Mouse (Mus musculus) c-Kit-negative CD71-positive TER-119-positive erythroid progenitor cells, embryonic 14.5 days (primary cell): ENCODE results near the gene Bad.

Experiments
- DNase-seq: peaks from one replicate; pipeline ENCODE4 v3.0.0-alpha.2; 2013; ENCODE audit warnings: low read depth, low spot score

Gene Bad

DNA sequence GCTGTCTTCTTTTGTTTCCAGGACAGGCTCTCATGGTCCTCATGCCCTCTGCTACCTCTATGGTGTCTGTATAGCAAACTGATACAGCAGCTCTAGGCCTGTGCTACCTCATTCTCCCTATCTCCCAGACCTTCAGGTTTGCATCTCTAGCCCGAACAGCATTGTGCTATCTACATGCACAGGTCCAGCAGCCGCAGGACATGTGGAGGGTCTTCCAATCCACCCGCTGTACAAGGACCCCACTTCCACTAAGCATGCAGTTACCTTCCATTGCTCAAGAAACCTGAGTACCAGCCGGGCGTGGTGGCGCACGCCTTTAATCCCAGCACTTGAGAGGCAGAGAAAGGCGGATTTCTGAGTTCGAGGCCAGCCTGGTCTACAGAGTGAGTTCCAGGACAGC is 27.1 kb upstream of the Bad start:
- no peak for DNase-seq

- DNase-seq, result no peak
These were observed 26.4 kb upstream of the Bad start for GRCm38 (mm10) chr19:6915276-6915675.

DNA sequence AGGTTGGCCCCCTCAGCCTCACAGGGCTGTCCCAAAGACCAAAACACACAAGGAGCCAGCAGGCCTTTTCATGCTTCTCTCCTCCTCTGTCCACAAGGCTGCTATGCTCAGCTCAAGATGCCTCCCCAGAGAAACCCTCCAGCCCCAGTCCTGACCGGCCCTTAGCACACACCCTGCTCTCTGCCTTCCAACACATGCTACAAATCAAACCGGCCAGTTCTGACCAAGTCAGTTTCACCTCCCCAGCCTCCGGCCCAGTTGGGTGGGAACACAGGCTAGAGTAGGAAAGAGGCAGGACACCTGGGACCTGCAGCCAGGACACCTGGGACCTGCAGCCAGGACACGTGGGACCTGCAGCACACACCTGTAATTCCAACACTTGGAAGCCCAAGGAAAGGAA is 25.2 kb upstream of the Bad start:
- DNase-seq, result no peak

GRCm38 (mm10) chr19:6918321-6918720 is 23.3 kb upstream of the Bad start:
- no peak for DNase-seq

- no peak for DNase-seq
These were observed 22.2 kb upstream of the Bad start for GRCm38 (mm10) chr19:6919431-6919830.

DNA sequence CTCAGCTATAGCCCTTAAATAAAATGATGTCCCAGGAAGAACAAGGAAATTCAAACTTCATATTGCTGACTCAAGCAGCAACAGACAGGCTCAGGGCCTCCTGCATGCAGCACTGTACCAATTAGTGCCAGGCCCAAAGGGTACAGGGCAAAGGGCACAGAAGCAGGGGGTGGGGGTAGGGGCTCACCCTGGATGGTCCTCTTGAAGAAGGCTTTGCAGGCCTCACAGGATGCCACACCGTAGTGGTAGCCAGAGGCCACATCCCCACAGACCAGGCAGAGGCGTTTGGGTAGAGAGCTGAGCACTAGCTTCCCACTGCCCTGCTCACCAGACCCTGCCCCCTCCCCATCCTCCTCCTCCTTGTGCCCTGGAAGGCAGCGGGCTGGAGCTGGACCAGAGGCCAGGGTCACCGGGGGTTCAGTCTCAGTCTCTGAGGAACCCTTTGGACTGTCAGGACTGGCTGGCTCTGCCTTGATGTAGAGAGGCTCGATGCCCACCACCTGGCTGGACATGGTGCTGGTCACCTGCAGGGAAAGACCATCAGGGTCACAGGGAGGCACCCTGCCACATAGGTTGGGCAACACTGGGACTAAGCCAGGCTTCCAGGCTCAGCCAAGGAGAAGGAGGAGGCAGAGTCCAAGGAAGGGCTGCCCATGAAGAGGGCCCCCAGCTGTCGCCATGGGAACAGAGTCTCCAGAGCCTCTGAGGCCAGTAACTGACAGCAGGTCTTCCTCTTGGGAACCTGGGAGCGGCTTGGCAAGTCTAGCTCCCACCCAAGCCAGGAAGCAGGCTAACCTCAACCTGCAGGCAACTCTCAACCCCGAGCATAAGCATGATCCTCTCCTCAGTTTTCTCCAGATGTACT is 21.6 kb upstream of the Bad start:
- DNase-seq, result no peak

DNA sequence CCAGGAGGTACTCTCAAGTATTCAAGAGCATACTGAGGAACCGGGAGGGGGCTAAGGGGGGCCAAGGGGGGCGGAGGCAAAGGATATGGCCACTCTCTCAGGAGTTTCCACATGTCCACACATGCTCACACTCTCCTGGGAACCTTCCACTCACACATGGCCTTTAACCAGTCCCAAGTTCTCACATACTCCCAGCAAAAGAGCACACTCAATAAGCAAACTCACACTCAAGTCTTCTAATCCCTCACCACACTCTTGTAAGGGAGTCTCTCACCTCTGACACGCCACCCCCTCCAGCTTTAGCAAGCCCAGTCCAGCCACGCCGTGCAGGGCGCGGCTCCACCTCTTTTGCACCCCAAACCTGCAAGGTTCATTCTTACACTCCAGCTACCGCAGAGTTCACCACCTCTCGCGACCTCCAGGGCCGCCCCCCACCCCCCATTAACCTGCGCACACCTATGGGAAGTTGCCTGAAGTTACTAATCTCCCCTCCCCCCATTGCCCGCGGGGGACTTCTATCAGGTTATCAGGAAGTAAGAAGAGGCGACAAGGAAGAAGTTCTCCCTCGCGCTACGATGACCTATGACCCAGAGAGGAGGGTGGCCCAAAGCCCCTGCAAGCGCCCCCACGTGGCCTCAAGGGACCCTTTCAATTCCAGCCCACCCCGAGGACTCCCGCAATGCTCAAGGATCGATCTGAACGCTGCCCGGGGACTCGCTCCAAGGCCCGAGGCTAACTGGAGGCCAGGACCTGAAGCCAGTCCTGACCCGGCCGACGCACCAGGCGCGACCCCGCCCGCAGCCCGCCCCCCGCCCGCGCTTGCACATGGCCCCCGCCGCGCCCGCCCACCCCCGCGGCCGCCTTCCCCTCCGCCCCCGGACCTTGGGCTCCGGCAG is 20.7 kb upstream of the Bad start:
- no peak for DNase-seq

DNA sequence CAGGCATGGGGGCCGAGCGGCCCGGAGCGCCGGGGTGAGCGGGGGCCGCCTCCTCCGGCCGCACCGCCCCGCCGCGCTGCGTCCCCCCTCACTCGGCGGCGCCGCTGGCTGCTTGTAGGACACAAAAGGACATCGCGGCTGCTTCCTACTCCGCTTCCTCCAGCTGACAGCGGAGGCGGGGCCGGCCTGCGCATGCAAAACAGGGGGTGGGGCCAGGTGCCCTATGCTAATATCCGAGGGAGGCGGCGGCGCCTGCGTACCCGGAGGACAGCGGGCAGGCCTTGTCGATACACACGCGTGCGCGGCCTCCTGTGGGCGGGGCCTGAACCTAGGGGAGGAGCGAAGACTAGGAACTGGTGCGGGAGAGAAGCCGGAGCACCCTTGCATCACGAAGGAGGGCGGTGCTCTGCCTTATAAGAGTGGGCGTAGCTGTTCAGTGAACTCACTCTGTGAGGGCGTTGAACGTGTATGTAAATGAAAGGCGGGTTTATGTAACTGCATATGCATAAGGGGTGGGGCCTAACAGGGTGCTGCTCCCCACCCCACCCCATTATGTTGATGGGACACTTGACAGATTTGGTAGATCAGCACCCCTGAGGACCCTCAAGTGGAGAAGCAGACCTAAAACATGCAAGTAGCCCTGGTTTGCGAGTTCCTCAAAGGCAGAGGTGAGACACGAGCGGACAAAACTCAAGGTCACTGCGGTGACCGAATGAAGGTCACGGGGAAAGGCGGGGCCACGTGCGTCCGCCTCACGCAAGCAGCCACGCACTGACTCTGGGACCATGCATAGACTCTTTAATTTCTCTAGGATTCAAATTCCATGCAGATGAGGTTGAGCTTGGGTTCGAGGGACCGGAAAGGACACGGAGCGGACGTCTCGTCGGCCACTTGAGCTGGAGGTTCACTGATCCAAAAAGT is 19.8 kb upstream of the Bad start, which contains the start of gene Esrra:
Gene Esrra (minus strand): TSS at position 167 of the 921 bp plus-strand sequence.
- peak; percentile 99 for DNase-seq

DNA sequence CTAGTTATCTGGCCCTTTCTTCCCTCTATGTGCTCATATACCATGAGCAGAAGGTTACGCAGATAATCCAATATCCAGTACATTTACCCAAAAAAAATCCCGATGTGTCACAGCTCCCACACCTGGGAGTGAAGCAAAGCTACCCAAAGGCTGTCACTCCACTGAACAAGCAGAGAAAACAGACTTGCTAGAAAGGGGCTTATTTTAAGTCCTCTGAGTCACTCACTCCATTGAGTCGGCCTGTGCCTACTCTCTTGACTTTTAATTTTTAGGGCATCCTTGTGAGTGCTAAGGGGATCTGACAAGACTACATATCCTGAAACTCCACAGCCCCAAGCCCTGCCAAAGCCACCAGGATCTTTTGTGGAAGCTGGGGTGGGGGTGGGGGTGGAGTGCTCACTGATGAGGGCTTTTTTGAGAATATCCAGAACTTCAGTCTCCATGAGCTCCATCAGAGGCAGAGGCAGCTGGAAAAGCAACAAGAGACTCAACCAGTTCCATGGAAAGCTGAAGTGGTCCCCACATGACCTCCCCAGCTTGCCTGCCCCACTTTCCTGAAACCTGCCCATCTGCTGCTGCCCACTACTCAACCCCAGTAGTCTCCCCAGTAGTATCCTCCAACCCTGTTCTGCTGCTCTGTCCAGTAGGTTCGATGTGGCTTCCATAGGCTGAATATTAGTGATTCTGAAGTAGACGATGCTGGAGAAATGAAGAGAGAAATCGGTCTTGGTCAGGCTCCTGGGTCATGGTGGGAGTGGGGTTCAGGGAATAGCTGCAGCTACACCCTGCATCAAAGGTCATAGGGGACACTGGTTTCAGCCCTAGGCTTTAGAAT is 18.5 kb upstream of the Bad start:
- DNase-seq, result no peak

GRCm38 (mm10) chr19:6924461-6925306 is 17.0 kb upstream of the Bad start:
- no peak for DNase-seq

- no peak for DNase-seq
These were observed 16.4 kb upstream of the Bad start, which contains the start of gene Catsperz for GRCm38 (mm10) chr19:6925307-6925573. Gene Catsperz (minus strand): TSS chr19:6925380.

GRCm38 (mm10) chr19:6925611-6926329 is 15.9 kb upstream of the Bad start:
- no peak for DNase-seq

GRCm38 (mm10) chr19:6926559-6927255 is 15.0 kb upstream of the Bad start:
- DNase-seq, result no peak

DNA sequence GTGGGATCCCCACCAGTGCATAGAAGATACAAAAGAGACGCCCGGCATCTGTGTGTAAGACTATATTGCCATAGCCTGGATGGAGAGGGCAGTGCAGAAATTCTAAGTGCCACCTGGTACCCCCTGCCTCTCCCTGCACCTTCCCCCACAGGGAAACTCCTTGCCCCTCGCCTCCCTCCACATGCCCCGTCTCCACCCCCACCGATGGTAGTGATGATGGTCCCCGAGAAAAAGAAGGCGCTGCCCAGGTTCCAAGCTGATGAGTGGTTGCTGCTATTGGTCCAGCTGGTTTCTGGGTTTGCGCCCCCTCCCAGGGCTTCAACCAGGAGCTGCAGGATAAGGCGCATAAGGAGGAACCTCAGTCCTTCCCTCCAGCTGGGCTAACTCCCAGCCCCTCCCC is 13.6 kb upstream of the Bad start:
- no peak for DNase-seq

DNA sequence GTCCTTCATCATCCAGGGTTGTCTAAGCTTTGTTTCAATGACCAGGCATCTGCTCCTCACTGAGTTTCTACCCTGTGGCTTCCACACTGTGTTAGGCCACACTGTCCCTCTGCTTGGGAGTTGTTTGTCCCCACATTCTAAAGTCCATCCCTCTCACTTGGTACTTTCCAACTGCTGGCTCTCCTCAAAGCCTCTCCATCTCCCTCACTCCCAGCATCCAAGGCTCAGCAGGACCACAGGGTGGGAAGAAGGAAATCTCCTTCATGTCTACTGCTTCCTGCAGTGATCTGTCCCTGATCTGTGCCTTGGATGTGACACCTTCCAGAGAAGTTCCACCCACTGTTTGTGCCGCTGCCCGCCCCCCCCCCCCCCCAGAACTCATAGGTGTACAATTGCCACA is 10.7 kb upstream of the Bad start:
- DNase-seq, result no peak

- DNase-seq, result no peak
These were observed 9.6 kb upstream of the Bad start for GRCm38 (mm10) chr19:6932018-6932417.

DNA sequence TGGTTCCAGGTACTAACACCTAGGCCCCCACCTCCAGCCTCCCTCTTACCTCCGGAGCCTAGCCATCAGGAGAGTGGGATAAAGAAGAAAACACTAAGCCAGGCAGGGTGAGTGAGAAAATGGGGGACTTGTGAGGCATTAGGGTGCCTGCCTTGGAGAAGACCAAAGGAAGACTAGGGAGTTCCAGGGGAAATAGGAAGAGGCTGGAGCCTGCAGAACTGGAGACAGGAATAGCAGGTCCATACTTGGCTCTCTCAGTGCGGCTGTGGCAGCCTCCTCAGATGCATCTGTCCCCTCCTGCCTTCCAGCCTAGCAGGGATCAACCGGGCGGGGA is 8.6 kb upstream of the Bad start:
- DNase-seq, result no peak

DNA sequence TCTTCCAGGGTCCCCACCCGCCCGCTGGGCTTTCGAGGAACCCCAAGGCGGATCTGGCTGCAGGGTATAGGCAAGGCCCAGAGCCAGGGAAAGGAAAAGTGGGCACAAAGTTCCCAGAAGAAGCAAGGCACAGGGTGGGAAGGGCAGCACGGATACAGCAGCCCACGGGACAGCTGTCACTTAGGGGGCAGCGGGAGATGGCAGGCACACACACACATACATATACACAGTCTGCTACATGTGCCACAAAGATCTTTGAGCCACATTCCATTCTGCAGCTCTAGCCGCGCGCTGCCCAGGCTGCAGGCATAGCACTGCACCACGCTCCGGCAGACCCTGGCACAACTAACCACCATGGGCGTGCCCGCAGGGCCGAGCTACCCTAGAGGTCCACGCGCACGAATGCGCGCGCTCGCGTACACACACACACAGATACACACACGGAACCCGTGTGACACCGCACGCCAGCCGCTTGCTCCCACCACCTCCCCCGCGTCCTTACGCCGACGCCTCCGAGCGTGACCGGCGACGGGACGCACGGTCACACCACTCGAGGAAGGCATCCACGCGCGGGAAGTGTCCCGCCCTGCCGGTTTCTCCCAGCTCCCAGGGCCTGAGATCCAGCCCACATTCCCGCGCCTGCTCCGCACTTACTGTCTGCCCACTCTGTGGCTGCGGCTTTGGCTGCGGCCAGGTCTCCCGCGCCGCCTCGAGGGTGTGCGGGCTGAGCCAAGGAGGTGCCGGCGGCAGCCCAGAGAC is 8.0 kb upstream of the Bad start:
- DNase-seq, result no peak
